Mouse (Mus musculus): ENCODE measurements around the gene Myo5c. TPM values are rescaled to one million over a fixed set of nuclear protein-coding genes. Genes with fewer than 3 reads are reported as not detected.
"Not testable (repeated sequence)": the region's sequence is repeated elsewhere in the genome, so short reads cannot be mapped to it uniquely, and the experiment has no call there.

Gene Myo5c
- polyA plus RNA-seq, 1 experiment from 2014 or later: 1.2 TPM

DNA sequence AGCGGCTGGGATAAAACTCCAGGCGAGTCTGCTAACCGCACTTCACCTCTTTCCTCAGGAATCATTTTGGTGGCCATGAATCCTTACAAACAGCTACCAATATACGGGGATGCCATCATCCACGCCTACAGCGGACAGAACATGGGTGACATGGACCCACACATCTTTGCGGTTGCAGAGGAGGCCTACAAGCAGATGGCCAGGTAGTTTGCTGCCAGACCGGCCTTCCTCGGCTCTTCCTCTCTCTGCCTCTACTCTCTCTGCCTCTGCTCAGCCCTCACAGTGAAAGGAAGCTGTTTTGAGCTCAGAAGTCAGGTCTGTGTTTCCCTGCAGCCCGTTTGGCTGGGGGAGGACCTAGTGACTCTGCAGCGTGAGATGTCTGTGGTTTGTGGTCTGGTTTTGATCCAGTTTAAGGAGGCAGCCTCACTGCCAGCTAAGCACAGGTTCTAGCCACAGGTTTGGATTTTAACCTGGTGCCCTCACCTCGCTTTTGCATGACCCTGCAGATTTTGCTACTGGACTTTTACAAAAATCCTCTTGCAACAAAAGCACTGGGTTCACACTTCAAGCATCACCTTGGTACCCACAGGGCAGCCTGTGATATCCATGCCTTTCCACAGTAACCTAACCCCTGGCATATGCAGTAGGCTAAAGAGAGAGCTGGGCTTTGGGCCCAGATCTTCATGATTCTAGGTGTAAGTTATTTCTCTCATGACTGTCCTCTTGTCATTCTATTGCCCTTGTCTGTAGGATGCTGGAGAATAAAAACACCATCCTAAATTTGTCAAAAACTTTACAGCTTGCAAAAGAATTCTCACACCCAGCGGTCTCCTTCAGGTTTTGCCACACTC lies 14.5 kb downstream of the Myo5c start:
- H3K4me1 ChIP-seq (replicated peaks): peaks cover 7% of the 10 kb centered on the region
- H3K4me3 ChIP-seq: no peak overlapping the region
- H3K4me2 ChIP-seq: no peak overlapping the region
- H3K27me3 ChIP-seq (replicated peaks): no peaks in the 10 kb centered on the region
- no peaks in the 10 kb centered on the region for H3K36me3 ChIP-seq
- 78% methylated on average over 13 of the region's 13 CpGs for WGBS
- H3K27ac ChIP-seq (ENCODE audit: poor library complexity, severe bottlenecking): no peak overlapping the region
- no peak overlapping the region for H3K9ac ChIP-seq
- no peaks in the 10 kb centered on the region for H3K9me3 ChIP-seq (replicated peaks)
- no peak for ATAC-seq (ENCODE audit: insufficient number of reproducible peaks, low FRiP score)

GRCm38 (mm10) chr9:75247870-75248269 lies 16.1 kb downstream of the Myo5c start:
- ATAC-seq (ENCODE audit: insufficient number of reproducible peaks, low FRiP score): no peak
- Histone ChIP-seq H3K9ac (no peak overlapping the region), H3K4me1 (replicated peaks) (peaks cover 7% of the 10 kb centered on the region), H3K9me3 (replicated peaks) (no peaks in the 10 kb centered on the region), H3K4me2 (no peak overlapping the region), H3K27me3 (replicated peaks) (no peaks in the 10 kb centered on the region), H3K4me3 (no peak overlapping the region), H3K27ac (ENCODE audit: poor library complexity, severe bottlenecking) (no peak overlapping the region), H3K36me3 (no peaks in the 10 kb centered on the region)
- WGBS: 84% methylated on average over 6 of the region's 6 CpGs

DNA sequence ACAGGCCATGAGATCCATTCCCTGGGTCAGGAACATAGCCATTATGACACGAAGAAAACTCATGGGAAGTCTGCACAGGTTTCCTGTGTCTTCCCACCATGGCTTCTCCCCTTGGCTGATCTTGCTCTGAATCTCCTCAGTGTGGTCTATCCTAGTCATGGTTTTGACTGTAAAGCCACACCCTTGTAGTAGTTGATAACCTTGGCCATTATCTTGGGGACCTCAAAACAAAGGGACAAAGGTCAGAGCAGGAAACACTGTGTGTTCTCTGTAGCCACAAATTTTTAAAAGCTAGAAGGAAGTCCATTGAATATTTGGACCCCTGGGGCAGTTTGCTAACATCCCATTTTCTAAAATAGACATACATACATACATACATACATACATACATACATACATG lies 16.5 kb downstream of the Myo5c start:
- H3K4me2 ChIP-seq: no peak overlapping the region
- WGBS: 58% methylated on average over 1 of the region's 1 CpGs
- no peaks in the 10 kb centered on the region for H3K36me3 ChIP-seq
- no peak overlapping the region for H3K4me3 ChIP-seq
- H3K4me1 ChIP-seq (replicated peaks): peaks cover 7% of the 10 kb centered on the region
- no peak overlapping the region for H3K27ac ChIP-seq (ENCODE audit: poor library complexity, severe bottlenecking)
- H3K9ac ChIP-seq: no peak overlapping the region
- no peak for ATAC-seq (ENCODE audit: insufficient number of reproducible peaks, low FRiP score)
- H3K27me3 ChIP-seq (replicated peaks): no peaks in the 10 kb centered on the region
- no peaks in the 10 kb centered on the region for H3K9me3 ChIP-seq (replicated peaks)

GRCm38 (mm10) chr9:75248874-75249273 lies 17.1 kb downstream of the Myo5c start:
- Histone ChIP-seq H3K9ac (no peak overlapping the region), H3K4me3 (no peak overlapping the region), H3K36me3 (no peaks in the 10 kb centered on the region), H3K27ac (ENCODE audit: poor library complexity, severe bottlenecking) (no peak overlapping the region), H3K27me3 (replicated peaks) (no peaks in the 10 kb centered on the region), H3K9me3 (replicated peaks) (no peaks in the 10 kb centered on the region), H3K4me1 (replicated peaks) (peaks cover 8% of the 10 kb centered on the region), H3K4me2 (no peak overlapping the region)
- ATAC-seq (ENCODE audit: insufficient number of reproducible peaks, low FRiP score): no peak

DNA sequence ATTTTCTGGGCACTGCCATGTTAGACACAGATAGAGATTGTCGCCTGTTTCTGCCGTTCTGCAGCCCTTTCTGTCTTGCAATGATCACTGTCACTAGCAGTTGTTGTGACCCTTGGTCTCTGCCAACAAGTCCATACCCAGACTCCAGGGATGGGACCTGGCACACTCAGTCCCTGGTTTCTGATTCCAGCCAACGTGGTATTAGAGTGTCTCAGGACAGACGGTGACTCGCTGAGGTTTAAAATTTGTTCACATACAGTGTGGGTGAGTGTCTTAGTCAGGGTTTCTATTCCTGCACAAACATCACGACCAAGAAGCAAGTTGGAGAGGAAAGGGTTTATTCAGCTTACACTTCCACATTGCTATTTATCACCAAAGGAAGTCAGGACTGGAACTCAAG lies 21.3 kb downstream of the Myo5c start:
- H3K9me3 ChIP-seq (replicated peaks); H3K36me3 ChIP-seq; H3K4me3 ChIP-seq; H3K9ac ChIP-seq; ATAC-seq (ENCODE audit: insufficient number of reproducible peaks, low FRiP score); H3K27me3 ChIP-seq (replicated peaks); H3K27ac ChIP-seq (ENCODE audit: poor library complexity, severe bottlenecking); H3K4me2 ChIP-seq: not testable (repeated sequence)
- 64% methylated on average over 6 of the region's 6 CpGs for WGBS
- peaks cover 11% of the 10 kb centered on the region for H3K4me1 ChIP-seq (replicated peaks)

DNA sequence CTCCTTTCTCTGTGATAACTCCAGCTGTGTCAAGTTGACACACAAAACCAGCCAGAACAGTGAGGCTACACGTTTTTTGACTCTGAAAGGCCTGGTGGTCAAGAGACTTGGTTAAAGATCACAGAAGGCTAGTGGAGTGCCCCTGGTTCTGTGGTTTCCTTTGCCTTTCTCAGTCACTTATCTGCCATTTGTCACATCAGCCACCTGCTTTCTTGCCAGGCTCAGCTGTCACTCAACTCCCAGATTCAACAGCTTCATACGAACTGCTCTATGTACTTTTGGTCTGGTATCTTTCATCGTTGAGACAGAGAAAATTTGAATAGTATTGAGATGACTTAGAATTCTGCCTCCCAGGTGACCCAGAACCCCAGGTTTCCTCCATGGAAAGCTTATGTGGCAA lies 21.9 kb downstream of the Myo5c start:
- ATAC-seq (ENCODE audit: insufficient number of reproducible peaks, low FRiP score): no peak
- no peak overlapping the region for H3K4me3 ChIP-seq
- peaks cover 11% of the 10 kb centered on the region for H3K4me1 ChIP-seq (replicated peaks)
- no peaks in the 10 kb centered on the region for H3K36me3 ChIP-seq
- no peaks in the 10 kb centered on the region for H3K9me3 ChIP-seq (replicated peaks)
- WGBS: 26% methylated on average over 3 of the region's 3 CpGs
- H3K27me3 ChIP-seq (replicated peaks): no peaks in the 10 kb centered on the region
- H3K27ac ChIP-seq (ENCODE audit: poor library complexity, severe bottlenecking): no peak overlapping the region
- H3K4me2 ChIP-seq: no peak overlapping the region
- H3K9ac ChIP-seq: no peak overlapping the region

DNA sequence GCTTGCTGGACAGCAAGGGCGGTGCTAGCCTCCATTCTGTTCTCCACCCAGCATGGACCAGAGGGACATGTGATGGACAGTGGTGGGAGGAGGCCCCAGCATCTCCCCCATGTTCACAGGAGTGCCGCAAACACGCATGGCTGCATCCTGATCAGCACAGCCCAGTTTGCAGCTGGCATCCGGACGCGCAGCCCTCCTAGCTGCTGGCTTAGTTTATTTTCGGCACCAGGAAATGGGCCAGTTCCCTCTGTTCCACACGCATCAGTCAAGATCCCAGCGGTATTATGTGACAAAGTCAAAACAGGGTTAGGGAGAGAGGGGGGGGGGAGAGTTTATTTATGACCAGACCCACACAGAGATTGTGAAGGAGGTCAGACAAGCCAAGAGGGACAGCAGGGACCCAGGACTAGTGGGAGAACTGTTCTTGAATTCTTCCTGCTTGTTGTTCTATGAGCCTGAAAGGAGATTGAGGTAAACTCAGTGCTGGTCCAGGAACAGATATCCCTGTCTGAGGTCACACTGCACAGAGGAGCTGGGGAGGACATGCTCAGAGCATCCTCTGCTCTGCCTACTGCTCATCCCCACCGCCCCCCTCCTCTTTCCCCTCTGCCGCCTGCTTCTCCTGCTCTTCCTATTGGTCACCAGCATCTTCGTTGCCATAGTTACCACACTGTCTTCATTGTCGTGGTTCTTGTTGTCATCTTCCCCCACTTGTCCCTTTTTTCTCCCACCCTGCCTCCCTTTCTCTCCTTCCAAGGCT lies 22.6 kb downstream of the Myo5c start:
- Histone ChIP-seq H3K4me2 (no peak overlapping the region), H3K9me3 (replicated peaks) (no peaks in the 10 kb centered on the region), H3K4me1 (replicated peaks) (peaks cover 11% of the 10 kb centered on the region), H3K27me3 (replicated peaks) (no peaks in the 10 kb centered on the region), H3K36me3 (no peaks in the 10 kb centered on the region), H3K27ac (ENCODE audit: poor library complexity, severe bottlenecking) (no peak overlapping the region), H3K9ac (no peak overlapping the region), H3K4me3 (no peak overlapping the region)
- ATAC-seq (ENCODE audit: insufficient number of reproducible peaks, low FRiP score): no peak
- 57% methylated on average over 13 of the region's 13 CpGs for WGBS

DNA sequence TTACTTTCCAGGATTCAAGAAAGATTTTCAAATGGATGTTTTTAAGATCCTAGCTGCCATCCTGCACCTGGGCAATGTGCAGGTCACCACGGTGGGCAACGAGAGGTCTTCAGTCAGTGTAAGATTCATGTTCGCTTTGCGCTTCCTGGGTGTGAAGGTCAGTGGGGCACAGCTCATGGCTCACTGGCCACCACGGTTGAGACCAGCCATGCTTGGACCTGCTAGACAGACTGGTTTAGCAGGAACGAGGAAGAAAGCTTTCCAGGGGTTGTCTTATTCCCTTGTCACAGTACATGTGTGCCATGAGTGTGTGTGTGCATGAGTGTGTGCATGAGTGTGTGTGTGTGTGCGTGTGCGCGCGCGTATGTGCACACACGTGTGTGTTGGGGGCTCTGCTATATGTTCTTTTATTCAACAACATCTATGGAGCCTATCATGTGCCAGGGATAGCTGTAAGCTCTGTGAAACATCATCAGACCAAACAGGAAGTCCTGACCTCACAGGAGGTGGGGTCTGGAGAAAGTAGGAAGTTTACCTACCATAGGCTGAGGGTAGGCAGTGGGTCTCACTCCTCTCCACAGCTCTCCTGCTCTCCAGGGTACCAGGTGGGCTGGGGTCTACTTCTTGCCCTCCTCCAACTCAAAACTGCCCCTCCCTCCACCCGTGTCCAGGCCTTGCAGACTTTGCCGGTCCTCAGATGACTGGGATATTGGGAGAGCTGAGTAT lies 24.2 kb downstream of the Myo5c start:
- no peak overlapping the region for H3K27ac ChIP-seq (ENCODE audit: poor library complexity, severe bottlenecking)
- H3K36me3 ChIP-seq: no peaks in the 10 kb centered on the region
- H3K9ac ChIP-seq: no peak overlapping the region
- H3K9me3 ChIP-seq (replicated peaks): peaks cover 3% of the 10 kb centered on the region; the same call in 1 of the 2 replicates
- 85% methylated on average over 14 of the region's 14 CpGs for WGBS
- no peak for ATAC-seq (ENCODE audit: insufficient number of reproducible peaks, low FRiP score)
- no peak overlapping the region for H3K4me3 ChIP-seq
- H3K4me1 ChIP-seq (replicated peaks): peaks cover 11% of the 10 kb centered on the region
- no peaks in the 10 kb centered on the region for H3K27me3 ChIP-seq (replicated peaks)
- H3K4me2 ChIP-seq: no peak overlapping the region

DNA sequence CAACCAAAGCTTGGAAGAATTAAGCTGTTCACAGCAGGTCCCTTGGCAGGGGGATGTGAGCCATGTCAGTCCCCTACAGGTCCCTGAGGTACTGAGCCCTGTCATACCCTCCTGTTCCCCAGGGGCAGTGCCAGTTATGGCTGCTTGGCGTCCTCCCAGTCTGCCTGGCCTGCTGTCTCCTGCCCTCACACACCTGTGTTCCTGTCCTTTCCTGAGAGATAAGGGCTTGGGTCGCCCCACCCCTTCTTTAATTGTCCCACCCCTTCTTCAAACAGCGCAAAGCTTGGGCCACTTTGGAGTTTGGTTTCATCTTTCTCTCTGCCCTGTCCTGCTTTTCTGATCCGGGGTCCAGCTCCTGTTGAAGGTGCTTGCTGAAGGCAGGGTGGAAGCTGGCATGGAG lies 27.0 kb downstream of the Myo5c start:
- no peak overlapping the region for H3K4me3 ChIP-seq
- H3K9me3 ChIP-seq (replicated peaks): peaks cover 3% of the 10 kb centered on the region; the same call in 1 of the 2 replicates
- no peak overlapping the region for H3K9ac ChIP-seq
- H3K27ac ChIP-seq (ENCODE audit: poor library complexity, severe bottlenecking): no peak overlapping the region
- ATAC-seq (ENCODE audit: insufficient number of reproducible peaks, low FRiP score): no peak
- H3K4me2 ChIP-seq: no peak overlapping the region
- H3K36me3 ChIP-seq: no peaks in the 10 kb centered on the region
- 52% methylated on average over 4 of the region's 4 CpGs for WGBS
- no peaks in the 10 kb centered on the region for H3K27me3 ChIP-seq (replicated peaks)
- H3K4me1 ChIP-seq (replicated peaks): peaks cover 13% of the 10 kb centered on the region

GRCm38 (mm10) chr9:75259656-75260055 lies 27.8 kb downstream of the Myo5c start:
- Histone ChIP-seq H3K27ac (ENCODE audit: poor library complexity, severe bottlenecking) (no peak overlapping the region), H3K9me3 (replicated peaks) (peaks cover 3% of the 10 kb centered on the region; the same call in 1 of the 2 replicates), H3K4me3 (no peak overlapping the region), H3K27me3 (replicated peaks) (no peaks in the 10 kb centered on the region), H3K36me3 (no peaks in the 10 kb centered on the region), H3K4me1 (replicated peaks) (peaks cover 5% of the 10 kb centered on the region; the same call in 1 of the 2 replicates), H3K4me2 (no peak overlapping the region), H3K9ac (no peak overlapping the region)
- 80% methylated on average over 4 of the region's 4 CpGs for WGBS
- no peak for ATAC-seq (ENCODE audit: insufficient number of reproducible peaks, low FRiP score)

- no peaks in the 10 kb centered on the region for H3K27me3 ChIP-seq (replicated peaks)
- H3K4me2 ChIP-seq: no peak overlapping the region
- peaks cover 5% of the 10 kb centered on the region; the same call in 1 of the 2 replicates for H3K4me1 ChIP-seq (replicated peaks)
- H3K9me3 ChIP-seq (replicated peaks): peaks cover 3% of the 10 kb centered on the region; the same call in 1 of the 2 replicates
- H3K4me3 ChIP-seq: no peak overlapping the region
- ATAC-seq (ENCODE audit: insufficient number of reproducible peaks, low FRiP score): no peak; the same call in 1 of the 2 replicates
- H3K36me3 ChIP-seq: no peaks in the 10 kb centered on the region
- no peak overlapping the region for H3K27ac ChIP-seq (ENCODE audit: poor library complexity, severe bottlenecking)
- 0 out of 2 replicates have a peak overlapping the region, but pooled peaks have one; percentile 2 for H3K9ac ChIP-seq
- 35% methylated on average over 8 of the region's 8 CpGs for WGBS
Measured at GRCm38 (mm10) chr9:75261332-75261872, 29.6 kb downstream of the Myo5c start.

Measured in heart, embryonic 12.5 days (tissue).